Comparison of ENCODE assay signal across 19 mouse cellular contexts in the genomic region with DNA sequence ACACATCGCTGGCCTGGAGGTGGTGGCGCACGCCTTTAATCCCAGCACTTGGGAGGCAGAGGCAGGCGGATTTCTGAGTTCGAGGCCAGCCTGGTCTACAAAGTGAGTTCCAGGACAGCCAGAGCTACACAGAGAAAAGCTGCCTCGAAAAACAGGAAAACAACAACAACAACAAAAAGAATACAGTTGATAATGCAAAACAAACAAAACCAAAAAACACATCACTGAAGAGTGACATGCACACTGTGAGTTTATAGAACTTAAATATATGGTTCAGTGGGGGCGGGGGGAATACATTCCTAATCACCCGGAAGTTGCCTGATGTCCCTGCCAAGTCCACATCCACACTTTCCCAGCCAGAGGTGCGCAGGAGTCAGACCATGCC. TPM values are rescaled to one million over a fixed set of nuclear protein-coding genes. Genes with fewer than 3 reads are reported as not detected.
DNase-seq lines count a peak whose midpoint lies in the region; TF ChIP-seq lines count a peak whose summit lies in the region.
"Not testable (repeated sequence)": the region's sequence is repeated elsewhere in the genome, so short reads cannot be mapped to it uniquely, and the experiment has no call there.
"Had no signal": no experiment of that assay in that cellular context is flagged by ENCODE, and none has a peak within 500 bp of the region (broad histone marks: within the 10 kb centered on the region; RNA-seq: fewer than 3 reads in every experiment).

No protein-coding gene starts in this region.

- not testable (repeated sequence) for H3K4me1 ChIP-seq in heart, embryonic 10.5 days; thymus, adult 2 months (replicated peaks; ENCODE audit: control insufficient read depth, insufficient read depth, low read length)

- not testable (repeated sequence) for H3K27me3 ChIP-seq in heart, embryonic 10.5 days (ENCODE audit: insufficient read depth, poor library complexity, severe bottlenecking); thymus, adult 2 months (ENCODE audit: control insufficient read depth, insufficient read depth, low read length)

- H3K36me3 ChIP-seq in heart, embryonic 10.5 days; thymus, adult 2 months (ENCODE audit: control insufficient read depth, insufficient read depth, low read length): not testable (repeated sequence)

- peak; percentile 46 for TF ChIP-seq CTCF in layer of hippocampus, adult 2 months (conservative IDR thresholded peaks at IDR 0.05)
- TF ChIP-seq CTCF in thymus, adult 2 months (IDR thresholded peaks at IDR 0.05; ENCODE audit: borderline replicate concordance, control insufficient read depth, extremely low read depth, insufficient read depth, low read length, poor library complexity) = not testable (repeated sequence)

- TF ChIP-seq POLR2A in thymus, adult 2 months (IDR thresholded peaks at IDR 0.05; ENCODE audit: control insufficient read depth, extremely low read depth, insufficient read depth, low read length, poor library complexity) = not testable (repeated sequence)

- H3K27ac ChIP-seq in heart, embryonic 10.5 days; layer of hippocampus, adult 2 months; thymus, adult 2 months (ENCODE audit: control insufficient read depth, insufficient read depth, low read length): not testable (repeated sequence)

- DNase-seq in ES-CJ7 (ENCODE audit: low read depth, low spot score) (peak; percentile 77), NIH3T3 (ENCODE audit: low read depth) (peak; percentile 0)
- peak; percentile 7 for DNase-seq in gastrocnemius, postnatal 10 days
- DNase-seq in heart, embryonic 10.5 days (ENCODE audit: low spot score) = peak; percentile 58
- not testable (repeated sequence) for DNase-seq in layer of hippocampus, adult 2 months (ENCODE audit: low spot score in 2 of 2)
- peak; percentile 21 for DNase-seq in thymus, adult 2 months

- not testable (repeated sequence) for H3K9me3 ChIP-seq in heart, embryonic 10.5 days

- WGBS in heart, embryonic 10.5 days = 74% methylated on average over 9 of the region's 9 CpGs
- WGBS in thymus, adult 2 months = 85% methylated on average over 9 of the region's 9 CpGs

- H3K4me3 ChIP-seq in heart, embryonic 10.5 days; layer of hippocampus, adult 2 months; thymus, adult 2 months (ENCODE audit: control insufficient read depth, insufficient read depth, low read length): not testable (repeated sequence)

RNA-seq across cellular contexts. Expression of gene 4930467E23Rik, which starts 24.2 kb away (rescaled TPM):
- total RNA-seq in gastrocnemius, postnatal 10 days (2021) = under 1 TPM; 0.12 to 0.65 TPM
- not detected in 2 replicates for polyA plus RNA-seq in heart, embryonic 10.5 days (2016; fragmentation: Nextera tagmentation; extraction: Ambion mirVana)
- 1 to 10 TPM in 1 of 2 experiments, under 1 TPM in 1; 0.95 to 1.1 TPM for total RNA-seq in layer of hippocampus, adult 2 months (2021)
- polyA plus RNA-seq in thymus, adult 2 months (2012; rRNA removed) = not detected in 2 replicates
- total RNA-seq: adrenal gland, adult 18-20 months; CH12.LX; gastrocnemius, adult 18-20 months had no signal
- polyA plus RNA-seq: embryonic facial prominence, embryonic 11.5 days; embryonic facial prominence, embryonic 14.5 days; forebrain, embryonic 10.5 days; forebrain, embryonic 13.5 days; forebrain, embryonic 16.5 days; heart, embryonic 12.5 days; heart, embryonic 15.5 days; hindbrain, embryonic 13.5 days; hindbrain, embryonic 16.5 days; inflammation-experienced regulatory T-cells, adult 6 months had no signal
